Mouse (Mus musculus) heart, embryonic 16.5 days (tissue): ENCODE results near the gene Mxra7. TPM values are rescaled to one million over a fixed set of nuclear protein-coding genes. Genes with fewer than 3 reads are reported as not detected.
"Not testable (repeated sequence)": the region's sequence is repeated elsewhere in the genome, so short reads cannot be mapped to it uniquely, and the experiment has no call there.

ENCODE experiments used
- ATAC-seq: fragments of 200-750 bp; cut with Nextera tagmentation; replicated peaks from 2 replicates; pipeline ENCODE4 v1.8.0; 2017; ENCODE audit warnings: moderate number of reproducible peaks; ENCODE audit not compliant: insufficient read depth, low FRiP score; ENCODE audit errors: extremely low read depth
- H3K27ac ChIP-seq: fragments of 300-500 bp; sonication (generic); 2 replicates; pipeline ENCODE4 v1.5.1; 2014; ENCODE audit warnings: mild to moderate bottlenecking, low read length, control low read depth, moderate library complexity
- H3K27me3 ChIP-seq: fragments of 300-500 bp; sonication (generic); 2 replicates; pipeline ENCODE4 v1.6.1; 2014; ENCODE audit warnings: low read length, mixed read lengths; ENCODE audit not compliant: control insufficient read depth, insufficient read depth
- H3K36me3 ChIP-seq: fragments of 300-500 bp; sonication (generic); 2 replicates; pipeline ENCODE4 v1.6.1; 2014; ENCODE audit not compliant: control insufficient read depth, insufficient read depth
- H3K4me1 ChIP-seq: fragments of 300-500 bp; sonication (generic); 2 replicates; pipeline ENCODE4 v1.6.1; 2014; ENCODE audit warnings: low read length, mixed read lengths; ENCODE audit not compliant: control insufficient read depth, insufficient read depth
- H3K4me2 ChIP-seq: fragments of 300-500 bp; sonication (generic); 2 replicates; pipeline ENCODE4 v1.6.1; 2014; ENCODE audit warnings: low read depth, mild to moderate bottlenecking, control low read depth, low read length
- H3K4me3 ChIP-seq: fragments of 300-500 bp; sonication (generic); 2 replicates; pipeline ENCODE4 v1.5.1; 2014; ENCODE audit warnings: mild to moderate bottlenecking, control low read depth, low read length
- H3K9ac ChIP-seq: fragments of 300-500 bp; sonication (generic); 2 replicates; pipeline ENCODE4 v1.6.1; 2014; ENCODE audit warnings: low read length, control low read depth
- H3K9me3 ChIP-seq: fragments of 300-500 bp; sonication (generic); replicated peaks from 2 replicates; pipeline ENCODE4 v1.6.1; 2016; ENCODE audit warnings: low read length; ENCODE audit not compliant: control insufficient read depth
- WGBS: fragments of 180-500 bp; shearing (Covaris S2); extraction: QIAGEN DNeasy Blood & Tissue Kit; methylation state at CpG from one replicate; pipeline ENCODE4 v1.1.7; 2014; 5-methylcytosine and 5-hydroxymethylcytosine counted together
- polyA plus RNA-seq: library from polyadenylated mRNA; unstranded; fragments of >200 nt; fragmentation: Nextera tagmentation; extraction: Ambion mirVana; gene quantifications from 2 replicates; pipeline ENCODE4 v1.2.1, GENCODE M21; 2015

The Mxra7 gene
- polyA plus RNA-seq, 1 experiment from 2014 or later = 14.9 TPM

GRCm38 (mm10) chr11:116848877-116849178, 21.0 kb upstream of the Mxra7 start:
- ATAC-seq = not testable (repeated sequence)
- peaks cover 24% of the 10 kb centered on the region for H3K36me3 ChIP-seq
- WGBS = 67% methylated on average over 2 of the region's 2 CpGs

GRCm38 (mm10) chr11:116848086-116848876, 20.4 kb upstream of the Mxra7 start:
- no peaks in the 10 kb centered on the region for H3K27me3 ChIP-seq
- WGBS = 82% methylated on average over 5 of the region's 5 CpGs
- no peak overlapping the region for H3K27ac ChIP-seq
- H3K4me1 ChIP-seq = peaks cover 14% of the 10 kb centered on the region
- no peak for ATAC-seq
- no peak overlapping the region for H3K4me2 ChIP-seq
- H3K36me3 ChIP-seq = peaks cover 24% of the 10 kb centered on the region
- no peak overlapping the region for H3K4me3 ChIP-seq
- H3K9me3 ChIP-seq = no peaks in the 10 kb centered on the region
- no peak overlapping the region for H3K9ac ChIP-seq

More at GRCm38 (mm10) chr11:116848877-116849178, 21.0 kb upstream of the Mxra7 start:
- not testable (repeated sequence) for H3K27me3 ChIP-seq, H3K9me3 ChIP-seq, H3K27ac ChIP-seq, H3K4me2 ChIP-seq, H3K9ac ChIP-seq, H3K4me3 ChIP-seq
- H3K4me1 ChIP-seq = peaks cover 14% of the 10 kb centered on the region

- peaks cover 14% of the 10 kb centered on the region for H3K4me1 ChIP-seq
- H3K36me3 ChIP-seq = peaks cover 24% of the 10 kb centered on the region
- no peaks in the 10 kb centered on the region for H3K9me3 ChIP-seq
- 90% methylated on average over 3 of the region's 3 CpGs for WGBS
- H3K27ac ChIP-seq = no peak overlapping the region
- ATAC-seq = no peak
- H3K27me3 ChIP-seq = no peaks in the 10 kb centered on the region
- H3K4me2 ChIP-seq = no peak overlapping the region
- H3K9ac ChIP-seq = no peak overlapping the region
- H3K4me3 ChIP-seq = no peak overlapping the region
These were observed 19.6 kb upstream of the Mxra7 start for GRCm38 (mm10) chr11:116847187-116848085.

- Histone ChIP-seq H3K27me3 (no peaks in the 10 kb centered on the region), H3K4me2 (no peak overlapping the region), H3K27ac (no peak overlapping the region), H3K9me3 (no peaks in the 10 kb centered on the region), H3K4me1 (peaks cover 15% of the 10 kb centered on the region), H3K36me3 (peaks cover 21% of the 10 kb centered on the region), H3K9ac (no peak overlapping the region), H3K4me3 (no peak overlapping the region)
- no peak for ATAC-seq
- WGBS = 82% methylated on average over 4 of the region's 4 CpGs
These were observed 18.8 kb upstream of the Mxra7 start for GRCm38 (mm10) chr11:116846593-116847181.

GRCm38 (mm10) chr11:116843261-116844233, 15.7 kb upstream of the Mxra7 start, which contains the start of the genes Mettl23 and Jmjd6:
Gene Mettl23, plus strand, starts transcription at chr11:116843278.
Gene Jmjd6, minus strand, starts transcription at chr11:116843449.
- H3K4me2 ChIP-seq = peak within 1 kb of the TSS; percentile 89
- H3K4me1 ChIP-seq = peaks cover 30% of the 10 kb centered on the region
- no peaks in the 10 kb centered on the region for H3K27me3 ChIP-seq
- H3K4me3 ChIP-seq = peak within 1 kb of the TSS; percentile 79
- H3K9me3 ChIP-seq = no peaks in the 10 kb centered on the region
- peak; percentile 94 for ATAC-seq
- H3K36me3 ChIP-seq = peaks cover 30% of the 10 kb centered on the region
- WGBS = under 1% methylated on average over 72 of the region's 72 CpGs
- peak within 1 kb of the TSS; percentile 97 for H3K9ac ChIP-seq
- peak within 1 kb of the TSS; percentile 100 for H3K27ac ChIP-seq

GRCm38 (mm10) chr11:116842531-116843260, 14.8 kb upstream of the Mxra7 start:
- Histone ChIP-seq H3K4me1 (peaks cover 30% of the 10 kb centered on the region), H3K4me3 (peak overlapping the region; percentile 79), H3K36me3 (peaks cover 34% of the 10 kb centered on the region), H3K4me2 (peak overlapping the region; percentile 89), H3K9me3 (no peaks in the 10 kb centered on the region), H3K9ac (peak overlapping the region; percentile 97), H3K27me3 (no peaks in the 10 kb centered on the region), H3K27ac (peak overlapping the region; percentile 100)
- WGBS = under 1% methylated on average over 70 of the region's 73 CpGs
- peak; percentile 59 for ATAC-seq

GRCm38 (mm10) chr11:116840748-116841147, 12.9 kb upstream of the Mxra7 start:
- peak overlapping the region; percentile 89 for H3K4me2 ChIP-seq
- H3K36me3 ChIP-seq = peaks cover 53% of the 10 kb centered on the region
- no peaks in the 10 kb centered on the region for H3K9me3 ChIP-seq
- 71% methylated on average over 4 of the region's 4 CpGs for WGBS
- ATAC-seq = no peak
- H3K4me1 ChIP-seq = peaks cover 30% of the 10 kb centered on the region
- H3K27me3 ChIP-seq = no peaks in the 10 kb centered on the region
- H3K27ac ChIP-seq = no peak overlapping the region
- peak overlapping the region; percentile 79 for H3K4me3 ChIP-seq
- H3K9ac ChIP-seq = peak overlapping the region; percentile 4
